Mouse (Mus musculus) neural tube, embryonic 10.5 days (tissue): ENCODE data around the gene Cd47.
"Not testable (repeated sequence)": the region's sequence is repeated elsewhere in the genome, so short reads cannot be mapped to it uniquely, and the experiment has no call there.

Experiments
- DNase-seq: peaks from one replicate; pipeline ENCODE4 v3.0.0-alpha.2; 2017; ENCODE audit warnings: low spot score; ENCODE audit errors: extremely low spot score

Gene Cd47

DNA sequence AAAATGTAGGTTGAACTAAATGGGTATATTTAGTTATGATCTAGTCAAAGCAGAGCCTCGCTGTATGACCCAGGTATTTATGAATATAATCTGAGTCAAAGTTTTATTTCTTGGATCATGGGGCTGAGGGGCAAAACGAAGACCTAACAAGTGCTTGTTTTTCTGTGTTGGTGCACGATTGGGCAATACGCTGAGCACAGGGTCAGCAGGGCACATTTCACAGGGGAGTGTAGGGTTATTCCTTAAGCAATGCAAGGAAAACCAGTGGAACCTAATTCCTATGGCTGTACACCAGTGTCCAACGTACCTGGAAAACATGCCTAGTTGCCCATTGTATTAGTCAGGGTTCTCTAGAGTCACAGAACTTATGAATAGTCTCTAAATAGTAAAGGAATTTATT, 12.6 kb upstream of the Cd47 start:
- no peak for DNase-seq

DNA sequence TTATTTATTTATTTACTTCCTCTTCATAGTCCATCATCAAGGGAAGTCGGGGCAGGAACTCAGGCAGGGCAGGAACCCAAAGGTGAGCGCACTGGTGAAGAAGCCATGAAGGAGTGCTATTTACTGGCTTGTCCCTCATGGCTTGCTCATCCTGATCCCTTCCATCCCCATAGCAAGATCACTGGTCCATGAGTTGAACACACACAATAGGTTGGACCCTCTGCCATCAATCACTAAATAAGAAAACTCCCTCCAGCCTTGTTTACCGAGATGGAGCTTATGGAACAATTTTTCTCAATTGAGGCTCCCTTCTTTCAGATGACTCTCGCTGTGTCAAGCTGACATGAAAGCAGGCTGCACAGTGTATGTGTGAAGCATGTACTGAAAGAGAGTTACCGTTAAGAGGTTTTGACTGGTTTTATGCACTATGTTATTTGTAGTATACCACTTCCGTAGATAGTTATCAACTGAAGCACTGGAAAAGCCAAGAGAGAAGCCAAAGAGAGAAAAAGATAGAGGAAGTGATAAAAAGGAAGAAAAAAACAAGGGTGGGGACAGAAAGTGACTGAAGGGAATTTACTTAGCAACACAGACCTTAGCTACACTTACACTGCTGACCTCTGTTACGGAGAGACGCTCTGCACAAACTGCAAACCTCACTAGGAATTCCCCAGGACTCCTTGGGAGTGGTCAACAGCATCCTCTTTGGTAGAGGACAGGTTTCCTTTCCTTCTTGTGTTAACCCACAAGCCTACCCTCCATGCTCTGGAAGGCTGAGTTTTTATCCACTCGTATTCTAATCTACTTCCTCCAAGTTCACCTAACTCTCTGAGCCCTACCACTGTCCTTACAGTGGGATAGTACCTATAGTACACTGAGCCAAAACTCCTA, 9.5 kb upstream of the Cd47 start:
- no peak for DNase-seq

GRCm38 (mm10) chr16:49792446-49792878, 7.9 kb upstream of the Cd47 start:
- no peak for DNase-seq

- no peak for DNase-seq
These were observed 6.7 kb upstream of the Cd47 start for GRCm38 (mm10) chr16:49793596-49793995.

DNA sequence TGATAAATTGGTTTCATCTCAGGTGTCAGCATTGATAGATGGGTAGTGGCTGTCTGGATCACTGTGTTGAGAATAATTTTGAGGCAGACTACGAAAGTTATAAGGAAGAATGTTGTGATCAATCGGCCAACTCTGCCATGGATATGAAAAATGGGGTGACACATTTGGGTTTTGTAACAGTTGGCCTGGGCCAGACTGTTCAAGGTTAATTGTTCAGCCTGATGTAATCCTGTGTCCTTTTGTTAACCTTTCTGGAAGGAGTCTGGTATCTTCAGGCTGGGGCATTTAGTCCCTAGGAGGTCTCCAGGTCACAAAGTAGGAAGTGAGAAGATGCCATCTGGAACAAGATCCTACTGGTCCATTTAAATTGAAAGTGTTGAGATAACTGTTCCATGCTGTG, 4.1 kb upstream of the Cd47 start:
- no peak for DNase-seq

GRCm38 (mm10) chr16:49796954-49797353, 3.4 kb upstream of the Cd47 start:
- no peak for DNase-seq

- DNase-seq: no peak
These were observed 1.5 kb upstream of the Cd47 start for GRCm38 (mm10) chr16:49798790-49799189.

GRCm38 (mm10) chr16:49800996-49801395, 663 bp downstream of the Cd47 start:
- DNase-seq: no peak

GRCm38 (mm10) chr16:49801399-49801798, 1.1 kb downstream of the Cd47 start:
- no peak for DNase-seq

- no peak for DNase-seq
These were observed 2.7 kb downstream of the Cd47 start for GRCm38 (mm10) chr16:49802993-49803392.

GRCm38 (mm10) chr16:49803932-49804461, 3.7 kb downstream of the Cd47 start:
- peak; percentile 43 for DNase-seq

DNA sequence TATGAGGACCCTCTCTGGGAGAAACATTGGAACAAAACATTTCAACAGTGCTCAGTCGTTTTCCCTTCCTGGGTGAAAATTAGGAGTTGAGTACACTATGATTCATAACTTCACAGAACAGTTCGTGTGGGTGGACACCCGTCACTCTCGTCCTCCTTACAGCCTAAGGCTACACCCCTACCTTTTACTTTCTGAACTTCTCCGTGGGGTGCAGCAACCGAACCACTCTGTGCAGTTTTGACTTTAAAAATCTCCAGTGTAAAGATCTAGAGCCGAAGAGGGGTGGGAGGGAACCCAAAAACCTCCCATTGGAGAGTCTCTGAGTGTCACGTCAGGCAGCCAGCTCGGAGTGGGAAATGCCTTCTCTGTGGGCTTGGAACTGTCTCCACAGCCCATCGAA, 6.6 kb downstream of the Cd47 start:
- DNase-seq: no peak

GRCm38 (mm10) chr16:49807419-49807841, 7.1 kb downstream of the Cd47 start:
- DNase-seq: no peak

DNA sequence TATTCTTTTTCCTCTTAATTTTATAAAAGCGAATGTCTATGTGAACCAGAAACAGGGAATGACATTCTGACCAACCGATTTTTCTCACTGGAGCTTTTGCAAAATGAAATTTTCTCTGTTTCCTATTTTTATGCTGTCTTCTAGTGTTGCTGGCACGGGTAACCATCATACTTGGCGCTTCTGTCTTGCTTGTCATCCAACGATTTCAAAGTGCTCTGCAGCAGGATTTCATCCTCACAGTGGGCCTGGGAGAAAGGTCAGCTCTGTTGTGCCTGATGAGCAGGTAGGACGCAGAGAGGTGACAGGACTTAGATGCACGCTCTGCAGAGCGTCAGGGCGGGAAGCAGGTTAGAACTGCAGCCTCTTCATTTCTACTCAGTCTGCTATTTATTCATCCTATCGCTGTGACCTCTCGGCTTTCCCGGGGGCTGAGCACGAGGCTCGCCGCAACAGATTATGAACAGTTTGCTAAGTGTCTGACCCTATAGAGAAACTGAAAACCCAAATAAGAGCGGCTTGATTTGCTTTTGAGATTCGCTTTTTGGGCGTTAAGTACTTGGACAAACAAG, 7.6 kb downstream of the Cd47 start:
- DNase-seq: no peak

- DNase-seq: no peak
These were observed 11.6 kb downstream of the Cd47 start for GRCm38 (mm10) chr16:49811897-49812296.

DNA sequence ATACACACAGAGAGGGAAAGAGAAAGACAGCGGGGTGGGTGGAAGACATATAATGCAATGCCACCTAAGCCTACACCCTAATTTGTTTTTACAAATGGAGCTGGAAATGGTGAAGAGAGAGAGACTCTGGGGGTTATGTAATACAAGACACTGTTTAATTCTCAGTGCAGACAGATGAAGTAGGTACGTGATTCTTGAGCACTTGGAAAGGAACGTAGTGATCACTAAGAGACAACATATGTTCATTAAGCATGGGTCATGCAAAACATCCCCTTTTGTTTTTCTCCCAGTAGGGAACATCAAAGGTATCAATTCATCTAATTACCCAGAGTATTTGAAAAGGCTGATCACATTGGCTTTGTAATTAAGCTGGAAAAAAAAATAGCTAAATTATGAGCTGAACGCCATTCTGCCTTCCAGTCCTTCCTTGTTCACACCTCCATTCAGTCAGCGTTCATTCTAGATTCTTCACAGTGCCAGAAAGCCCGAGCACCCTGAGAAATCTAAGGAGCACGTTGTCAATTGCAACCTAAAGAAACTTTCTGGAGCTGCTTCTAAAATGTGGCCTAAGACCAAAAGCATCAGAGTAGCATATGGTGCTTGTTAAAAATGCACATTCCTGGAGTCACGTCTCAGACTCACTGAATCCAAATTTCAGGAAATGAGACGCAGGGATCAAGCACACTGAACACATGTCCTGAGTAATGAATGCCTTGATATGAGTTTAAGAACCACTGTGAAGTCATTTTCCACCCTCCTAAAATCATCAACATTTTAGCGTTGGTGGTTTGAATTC, 12.7 kb downstream of the Cd47 start:
- DNase-seq: no peak

- no peak for DNase-seq
These were observed 14.1 kb downstream of the Cd47 start for GRCm38 (mm10) chr16:49814419-49814818.

- no peak for DNase-seq
These were observed 16.6 kb downstream of the Cd47 start for GRCm38 (mm10) chr16:49816889-49817288.

DNA sequence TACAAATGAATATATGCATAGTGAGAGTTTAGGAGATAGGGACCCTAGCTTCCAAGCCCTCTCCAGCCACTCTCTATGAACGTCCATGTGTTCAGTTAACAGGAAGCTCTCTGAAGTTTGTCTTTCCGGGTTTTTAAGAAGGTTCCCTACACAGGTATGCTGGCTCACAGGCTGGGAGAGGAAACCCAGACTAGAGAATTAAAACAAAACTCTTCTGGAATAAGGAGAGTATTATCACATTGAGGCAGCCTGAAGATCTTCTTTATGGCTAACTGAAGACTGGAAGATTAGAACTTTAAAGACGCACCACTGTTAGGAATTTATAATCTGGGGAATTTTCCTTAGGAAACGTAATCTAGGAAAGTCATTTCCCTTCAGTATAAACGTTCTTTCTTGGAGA, 17.8 kb downstream of the Cd47 start:
- no peak for DNase-seq

- no peak for DNase-seq
These were observed 18.3 kb downstream of the Cd47 start for GRCm38 (mm10) chr16:49818627-49819026.

DNA sequence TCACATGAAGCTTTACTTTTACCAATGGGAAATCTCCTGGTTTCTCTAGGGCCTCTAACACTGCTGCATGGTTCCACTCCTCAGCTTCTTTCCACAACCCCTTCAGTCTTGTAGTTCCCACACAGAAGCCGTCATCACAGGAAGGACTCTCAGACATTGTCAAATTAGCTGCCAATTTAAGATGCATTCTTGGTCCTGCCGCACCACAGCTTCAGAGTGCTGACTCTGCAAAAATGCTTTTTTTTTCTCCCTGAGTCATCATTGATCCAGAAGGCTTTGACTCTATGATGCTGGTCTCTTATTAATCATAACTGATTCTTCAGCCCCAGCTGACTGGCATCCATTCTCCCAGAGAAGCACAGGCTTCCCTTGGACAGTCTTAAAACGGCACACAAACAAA, 19.2 kb downstream of the Cd47 start:
- DNase-seq: no peak

DNA sequence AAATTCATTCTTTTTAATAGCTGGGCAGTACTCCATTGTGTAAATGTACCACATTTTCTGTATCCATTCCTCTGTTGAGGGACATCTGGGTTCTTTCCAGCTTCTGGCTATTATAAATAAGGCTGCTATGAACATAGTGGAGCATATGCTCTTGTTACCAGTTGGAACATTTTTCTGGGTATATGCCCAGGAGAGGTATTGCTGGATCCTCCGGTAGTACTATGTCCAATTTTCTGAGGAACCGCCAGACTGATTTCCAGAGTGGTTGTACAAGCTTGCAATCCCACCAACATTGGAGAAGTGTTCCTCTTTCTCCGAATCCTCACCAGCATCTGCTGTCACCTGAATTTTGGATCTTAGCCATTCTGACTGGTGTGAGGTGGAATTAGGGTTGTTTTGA, 30.6 kb downstream of the Cd47 start:
- not testable (repeated sequence) for DNase-seq
